Mouse (Mus musculus): ENCODE results near the gene Twsg1. TPM values are rescaled to one million over a fixed set of nuclear protein-coding genes. Genes with fewer than 3 reads are reported as not detected.

The Twsg1 gene
- polyA plus RNA-seq, 1 experiment from 2014 or later, result 47.3 TPM

DNA sequence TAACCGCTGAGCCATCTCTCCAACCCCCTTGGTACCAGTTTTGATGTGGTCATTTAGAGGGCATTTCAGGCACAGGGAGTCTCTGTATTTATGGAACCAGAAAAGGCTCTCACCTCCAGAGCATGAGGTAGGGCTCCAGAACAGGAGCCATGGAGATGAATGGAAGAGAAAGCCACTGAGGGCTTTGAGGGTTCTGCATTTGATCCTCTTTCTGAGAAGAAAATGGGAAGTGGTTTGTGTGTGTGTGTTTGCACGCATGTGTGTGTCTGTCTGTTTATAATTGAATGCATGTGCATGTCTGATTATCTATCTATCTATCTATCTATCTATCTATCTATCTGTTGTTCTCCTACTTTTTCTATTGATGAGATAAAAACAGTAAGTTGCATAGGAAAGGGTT lies 38.8 kb downstream of the Twsg1 start:
- no peak overlapping the region for H3K4me2 ChIP-seq

DNA sequence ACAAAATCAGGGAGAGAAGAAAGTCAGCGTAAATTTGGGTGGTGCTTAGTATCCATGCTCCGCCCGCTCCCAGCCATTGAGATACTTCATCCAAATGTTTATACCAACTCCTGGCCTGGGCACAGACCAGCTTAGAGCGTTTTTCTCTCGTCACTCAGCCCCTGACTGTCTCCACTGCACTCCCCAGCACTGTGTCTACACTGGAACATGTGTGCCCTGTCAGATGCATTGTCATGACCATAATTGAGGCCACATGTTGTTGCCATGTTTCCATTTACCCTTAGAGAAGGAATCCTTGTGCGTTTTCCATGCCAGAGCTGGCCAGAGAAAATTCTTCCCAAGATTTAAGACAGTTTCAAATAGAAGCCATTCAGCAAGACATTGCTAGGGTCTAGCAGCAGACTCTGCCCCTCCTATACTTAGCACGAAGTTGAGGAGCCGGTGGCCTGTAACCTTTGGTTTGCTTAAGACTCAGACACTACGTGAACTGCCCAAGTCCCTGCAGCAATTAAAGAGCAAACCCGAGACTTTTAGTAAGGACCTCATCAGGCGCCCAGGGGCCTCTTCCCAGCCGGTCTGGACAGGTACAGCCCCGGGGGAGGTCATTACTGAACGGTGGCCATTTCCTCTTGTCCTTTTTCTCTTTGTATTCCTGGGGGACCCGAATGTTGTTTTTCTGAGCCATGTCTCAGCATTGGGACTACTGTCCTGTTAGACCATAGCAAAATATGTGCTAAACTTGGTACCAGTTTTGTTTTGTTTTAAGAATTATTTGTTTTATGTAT lies 39.5 kb downstream of the Twsg1 start:
- no peaks in the 10 kb centered on the region for H3K9me3 ChIP-seq (ENCODE audit: control insufficient read depth, low read length)
- DNase-seq (ENCODE audit: low spot score), result no peak
- no peak overlapping the region for H3K27ac ChIP-seq (ENCODE audit: low read depth, low read length)
- H3K36me3 ChIP-seq (ENCODE audit: control insufficient read depth, insufficient read depth, low read length), result no peaks in the 10 kb centered on the region
- no peak overlapping the region for H3K4me2 ChIP-seq
- H3K9ac ChIP-seq (ENCODE audit: low read depth, low read length), result no peak overlapping the region
- ATAC-seq (replicated peaks; ENCODE audit: low FRiP score), result no peak
- H3K4me1 ChIP-seq (replicated peaks; ENCODE audit: control insufficient read depth, insufficient read depth, low read length), result peaks cover 7% of the 10 kb centered on the region
- H3K27me3 ChIP-seq (replicated peaks; ENCODE audit: control insufficient read depth, insufficient read depth, low read length), result no peaks in the 10 kb centered on the region
- H3K4me3 ChIP-seq (ENCODE audit: low read depth, low read length), result no peak overlapping the region
- WGBS, result 80% methylated on average over 15 of the region's 15 CpGs

More for the DNA sequence above, 38.8 kb downstream of the Twsg1 start:
- no peak overlapping the region for H3K27ac ChIP-seq (ENCODE audit: low read depth, low read length)
- peaks cover 2% of the 10 kb centered on the region; the same call in 1 of the 2 replicates for H3K4me1 ChIP-seq (replicated peaks; ENCODE audit: control insufficient read depth, insufficient read depth, low read length)
- H3K27me3 ChIP-seq (replicated peaks; ENCODE audit: control insufficient read depth, insufficient read depth, low read length), result no peaks in the 10 kb centered on the region
- 69% methylated on average over 2 of the region's 2 CpGs for WGBS
- no peak overlapping the region for H3K4me3 ChIP-seq (ENCODE audit: low read depth, low read length)
- ATAC-seq (replicated peaks; ENCODE audit: low FRiP score) (no peak), DNase-seq (ENCODE audit: low spot score) (no peak)
- H3K9me3 ChIP-seq (ENCODE audit: control insufficient read depth, low read length), result no peaks in the 10 kb centered on the region
- no peak overlapping the region for H3K9ac ChIP-seq (ENCODE audit: low read depth, low read length)
- no peaks in the 10 kb centered on the region for H3K36me3 ChIP-seq (ENCODE audit: control insufficient read depth, insufficient read depth, low read length)

DNA sequence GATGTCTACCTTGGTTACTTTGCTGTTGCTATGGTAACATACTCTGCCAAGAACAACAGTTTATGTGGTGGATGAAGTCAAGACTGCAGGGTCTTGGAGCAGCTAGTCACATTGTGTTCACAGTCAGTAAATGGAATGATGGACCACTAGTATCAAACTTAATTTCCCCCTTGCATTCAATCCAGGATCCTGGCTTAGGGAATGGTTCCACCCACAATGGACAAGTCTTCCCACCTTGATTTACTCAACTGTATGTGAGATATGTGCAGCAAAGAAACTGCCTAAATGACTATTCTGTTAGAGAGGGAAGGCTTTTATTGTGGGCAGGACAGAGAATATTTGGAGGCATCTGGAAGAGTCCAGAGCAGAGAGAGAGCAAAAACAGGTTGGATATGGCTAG lies 42.8 kb downstream of the Twsg1 start:
- ATAC-seq (replicated peaks; ENCODE audit: low FRiP score) (no peak), DNase-seq (ENCODE audit: low spot score) (no peak)
- H3K36me3 ChIP-seq (ENCODE audit: control insufficient read depth, insufficient read depth, low read length), result no peaks in the 10 kb centered on the region
- H3K27me3 ChIP-seq (replicated peaks; ENCODE audit: control insufficient read depth, insufficient read depth, low read length), result no peaks in the 10 kb centered on the region
- H3K4me1 ChIP-seq (replicated peaks; ENCODE audit: control insufficient read depth, insufficient read depth, low read length), result peaks cover 7% of the 10 kb centered on the region
- no peak overlapping the region for H3K27ac ChIP-seq (ENCODE audit: low read depth, low read length)
- H3K4me2 ChIP-seq, result no peak overlapping the region
- no peak overlapping the region for H3K4me3 ChIP-seq (ENCODE audit: low read depth, low read length)
- no peak overlapping the region for H3K9ac ChIP-seq (ENCODE audit: low read depth, low read length)
- no peaks in the 10 kb centered on the region for H3K9me3 ChIP-seq (ENCODE audit: control insufficient read depth, low read length)

DNA sequence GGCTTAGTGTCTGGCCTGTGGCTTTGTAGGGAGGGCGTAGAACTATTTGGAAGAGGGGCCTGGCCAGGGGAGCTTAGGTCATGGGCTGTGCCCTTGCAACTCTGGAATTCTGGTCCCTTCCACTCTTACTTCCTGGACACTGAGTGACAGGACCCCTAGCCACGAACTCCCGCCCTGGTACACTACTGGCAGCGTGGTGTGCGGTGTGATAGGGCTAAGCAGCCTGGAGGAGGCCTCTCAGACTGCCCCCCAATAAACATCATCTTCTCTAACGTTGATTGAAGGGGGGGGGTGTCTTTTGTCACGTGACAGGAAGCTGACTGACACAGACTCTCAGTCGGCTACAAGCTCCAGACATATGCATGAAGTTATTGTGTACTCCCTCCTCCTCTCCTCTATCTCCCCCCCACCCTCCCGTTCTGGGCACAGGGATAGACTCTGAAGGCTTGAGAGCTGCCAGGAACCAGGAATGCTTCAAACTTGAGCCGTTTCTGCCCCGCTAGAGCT lies 44.1 kb downstream of the Twsg1 start:
- 37% methylated on average over 11 of the region's 11 CpGs for WGBS
- H3K4me3 ChIP-seq (ENCODE audit: low read depth, low read length), result peak overlapping the region; percentile 8
- no peak for DNase-seq (ENCODE audit: low spot score)

DNA sequence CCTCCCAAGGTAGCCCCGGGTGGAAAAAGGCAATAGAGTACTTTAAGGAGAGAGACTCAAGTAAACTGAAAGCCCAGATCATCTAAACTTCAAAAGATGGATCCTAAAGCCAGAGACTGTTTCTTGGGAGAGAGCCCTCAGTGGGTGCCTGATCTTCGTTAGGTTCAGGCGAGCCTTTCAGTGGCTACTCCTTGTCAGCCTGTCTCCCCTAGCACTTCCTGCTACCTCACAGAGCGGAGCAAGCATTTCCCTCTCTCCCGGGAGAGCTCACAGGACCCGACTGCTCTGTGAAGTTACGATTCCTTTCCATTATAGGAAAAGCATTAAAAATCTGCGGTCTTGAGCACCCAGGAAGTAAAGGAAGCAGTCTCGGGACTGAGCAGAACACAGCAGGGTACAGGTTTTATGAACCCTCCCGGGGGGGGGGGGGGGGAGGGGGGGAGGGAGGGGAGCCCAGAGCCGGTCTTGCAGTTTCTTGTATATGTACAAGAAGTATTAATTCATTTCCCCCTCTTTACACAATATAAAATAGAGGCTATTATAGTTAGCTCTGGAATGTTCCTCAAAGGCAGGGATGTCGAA lies 44.6 kb downstream of the Twsg1 start:
- ATAC-seq (replicated peaks; ENCODE audit: low FRiP score) (no peak), DNase-seq (ENCODE audit: low spot score) (no peak)
- no peaks in the 10 kb centered on the region for H3K27me3 ChIP-seq (replicated peaks; ENCODE audit: control insufficient read depth, insufficient read depth, low read length)
- peak overlapping the region; percentile 3; the same call in 1 of the 2 replicates for H3K4me3 ChIP-seq (ENCODE audit: low read depth, low read length)
- no peak overlapping the region for H3K9ac ChIP-seq (ENCODE audit: low read depth, low read length)
- peaks cover 7% of the 10 kb centered on the region for H3K4me1 ChIP-seq (replicated peaks; ENCODE audit: control insufficient read depth, insufficient read depth, low read length)
- H3K4me2 ChIP-seq, result peak overlapping the region; percentile 43
- 0 out of 2 replicates have a peak, but pooled peaks cover 2% of the 10 kb centered on the region for H3K9me3 ChIP-seq (ENCODE audit: control insufficient read depth, low read length)
- H3K27ac ChIP-seq (ENCODE audit: low read depth, low read length), result no peak overlapping the region
- 35% methylated on average over 11 of the region's 12 CpGs for WGBS
- no peaks in the 10 kb centered on the region for H3K36me3 ChIP-seq (ENCODE audit: control insufficient read depth, insufficient read depth, low read length)

More for the DNA sequence above, 44.1 kb downstream of the Twsg1 start:
- no peaks in the 10 kb centered on the region for H3K27me3 ChIP-seq (replicated peaks; ENCODE audit: control insufficient read depth, insufficient read depth, low read length)
- H3K36me3 ChIP-seq (ENCODE audit: control insufficient read depth, insufficient read depth, low read length), result no peaks in the 10 kb centered on the region
- H3K9ac ChIP-seq (ENCODE audit: low read depth, low read length), result peak overlapping the region; percentile 32
- no peak overlapping the region for H3K27ac ChIP-seq (ENCODE audit: low read depth, low read length)
- H3K4me1 ChIP-seq (replicated peaks; ENCODE audit: control insufficient read depth, insufficient read depth, low read length), result peaks cover 7% of the 10 kb centered on the region
- peak; percentile 83 for ATAC-seq (replicated peaks; ENCODE audit: low FRiP score)
- H3K9me3 ChIP-seq (ENCODE audit: control insufficient read depth, low read length), result 0 out of 2 replicates have a peak, but pooled peaks cover 2% of the 10 kb centered on the region
- H3K4me2 ChIP-seq, result peak overlapping the region; percentile 43

DNA sequence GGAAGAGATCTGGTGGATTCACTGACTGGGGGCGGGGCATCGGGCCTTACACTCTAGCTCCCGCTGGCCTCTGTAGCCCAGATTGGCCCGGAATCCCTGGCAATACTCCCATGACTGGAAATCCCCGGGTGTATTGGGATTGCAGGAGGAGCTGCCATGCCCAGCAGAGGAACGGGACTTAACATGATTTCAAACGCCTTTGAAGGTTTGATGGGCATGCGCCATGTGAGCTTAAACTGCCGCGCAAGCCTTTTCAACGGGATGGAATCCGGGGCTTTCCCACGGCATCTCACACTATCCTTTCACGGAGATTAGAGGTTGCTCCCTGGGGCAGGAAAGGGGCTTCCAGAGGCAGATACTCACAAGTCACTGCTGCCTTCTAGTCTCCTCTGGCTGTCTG lies 45.8 kb downstream of the Twsg1 start:
- WGBS, result 80% methylated on average over 14 of the region's 14 CpGs
- Histone ChIP-seq H3K4me1 (replicated peaks; ENCODE audit: control insufficient read depth, insufficient read depth, low read length) (peaks cover 7% of the 10 kb centered on the region), H3K9me3 (ENCODE audit: control insufficient read depth, low read length) (0 out of 2 replicates have a peak, but pooled peaks cover 2% of the 10 kb centered on the region), H3K27ac (ENCODE audit: low read depth, low read length) (no peak overlapping the region), H3K9ac (ENCODE audit: low read depth, low read length) (no peak overlapping the region), H3K4me2 (no peak overlapping the region), H3K27me3 (replicated peaks; ENCODE audit: control insufficient read depth, insufficient read depth, low read length) (no peaks in the 10 kb centered on the region), H3K4me3 (ENCODE audit: low read depth, low read length) (no peak overlapping the region), H3K36me3 (ENCODE audit: control insufficient read depth, insufficient read depth, low read length) (no peaks in the 10 kb centered on the region)
- ATAC-seq (replicated peaks; ENCODE audit: low FRiP score), result no peak
- no peak for DNase-seq (ENCODE audit: low spot score)

DNA sequence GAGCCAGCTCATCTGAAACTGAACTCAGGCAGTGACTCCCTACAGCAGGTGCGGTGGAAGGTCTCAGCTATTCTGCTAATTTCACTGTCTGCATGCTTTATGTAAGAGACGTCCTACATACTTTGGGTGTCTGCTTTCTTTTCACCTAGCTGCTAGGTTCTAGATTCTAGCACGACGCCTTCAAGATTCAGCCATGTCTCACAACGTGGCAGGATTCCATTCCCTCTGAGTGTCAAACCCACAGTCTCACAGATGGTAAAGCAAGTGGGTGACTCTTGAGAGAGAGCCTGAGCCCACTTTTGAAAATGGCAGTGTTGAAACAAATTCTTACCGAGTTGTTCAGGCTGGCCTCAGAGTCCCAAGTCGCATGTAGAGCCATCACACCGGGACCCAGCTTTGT lies 47.2 kb downstream of the Twsg1 start:
- Histone ChIP-seq H3K4me1 (replicated peaks; ENCODE audit: control insufficient read depth, insufficient read depth, low read length) (peaks cover 7% of the 10 kb centered on the region), H3K27me3 (replicated peaks; ENCODE audit: control insufficient read depth, insufficient read depth, low read length) (no peaks in the 10 kb centered on the region), H3K4me3 (ENCODE audit: low read depth, low read length) (no peak overlapping the region), H3K9ac (ENCODE audit: low read depth, low read length) (no peak overlapping the region), H3K4me2 (no peak overlapping the region), H3K36me3 (ENCODE audit: control insufficient read depth, insufficient read depth, low read length) (no peaks in the 10 kb centered on the region), H3K27ac (ENCODE audit: low read depth, low read length) (no peak overlapping the region), H3K9me3 (ENCODE audit: control insufficient read depth, low read length) (0 out of 2 replicates have a peak, but pooled peaks cover 2% of the 10 kb centered on the region)
- WGBS, result 89% methylated on average over 8 of the region's 8 CpGs
- DNase-seq (ENCODE audit: low spot score), result no peak
- no peak for ATAC-seq (replicated peaks; ENCODE audit: low FRiP score)

DNA sequence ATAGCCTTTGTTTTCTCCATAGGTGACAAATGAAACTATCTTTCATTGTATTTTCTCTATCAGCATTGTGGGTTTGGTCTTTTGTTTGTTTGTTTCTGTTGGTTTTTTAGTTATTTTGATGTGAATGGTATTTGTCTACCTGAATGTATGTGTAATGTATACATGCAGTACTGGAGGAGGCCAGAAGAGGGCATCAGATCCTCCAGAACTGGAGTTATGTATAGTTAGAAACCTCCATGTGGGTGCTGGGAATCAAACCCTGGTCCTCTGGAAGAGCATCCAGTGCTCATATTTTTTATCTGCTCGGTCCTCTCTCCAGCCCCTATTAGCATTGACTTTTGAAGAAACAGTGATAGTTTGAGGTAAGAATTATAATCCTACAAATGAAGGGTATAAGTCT lies 48.0 kb downstream of the Twsg1 start:
- no peaks in the 10 kb centered on the region for H3K27me3 ChIP-seq (replicated peaks; ENCODE audit: control insufficient read depth, insufficient read depth, low read length)
- H3K9ac ChIP-seq (ENCODE audit: low read depth, low read length), result no peak overlapping the region
- H3K4me3 ChIP-seq (ENCODE audit: low read depth, low read length), result no peak overlapping the region
- H3K36me3 ChIP-seq (ENCODE audit: control insufficient read depth, insufficient read depth, low read length), result no peaks in the 10 kb centered on the region
- H3K4me1 ChIP-seq (replicated peaks; ENCODE audit: control insufficient read depth, insufficient read depth, low read length), result peaks cover 7% of the 10 kb centered on the region
- ATAC-seq (replicated peaks; ENCODE audit: low FRiP score), result no peak
- H3K9me3 ChIP-seq (ENCODE audit: control insufficient read depth, low read length), result 0 out of 2 replicates have a peak, but pooled peaks cover 2% of the 10 kb centered on the region
- no peak overlapping the region for H3K4me2 ChIP-seq
- no peak overlapping the region for H3K27ac ChIP-seq (ENCODE audit: low read depth, low read length)
- WGBS, result 87% methylated on average over 1 of the region's 1 CpGs
- DNase-seq (ENCODE audit: low spot score), result no peak

All from liver, embryonic 11.5 days (tissue).